Mouse (Mus musculus) midbrain, embryonic 13.5 days (tissue): Measurements from ENCODE around the gene Epo. TPM values are rescaled to one million over a fixed set of nuclear protein-coding genes. Genes with fewer than 3 reads are reported as not detected.

Experiments
- ATAC-seq: fragments of 200-750 bp; cut with Nextera tagmentation; 2 replicates; pipeline ENCODE4 v1.8.0; 2017; ENCODE audit warnings: mild to moderate bottlenecking, moderate TSS enrichment, moderate library complexity
- H3K27ac ChIP-seq: fragments of 300-500 bp; sonication (generic); 2 replicates; pipeline ENCODE4 v1.5.1; 2015; ENCODE audit warnings: inconsistent platforms, mild to moderate bottlenecking, moderate library complexity
- H3K27me3 ChIP-seq: fragments of 300-500 bp; sonication (generic); 2 replicates; pipeline ENCODE4 v1.6.1; 2015; ENCODE audit warnings: mild to moderate bottlenecking, inconsistent platforms
- H3K36me3 ChIP-seq: fragments of 300-500 bp; sonication (generic); 2 replicates; pipeline ENCODE4 v1.6.1; 2015; ENCODE audit warnings: mild to moderate bottlenecking, inconsistent platforms
- H3K4me1 ChIP-seq: fragments of 300-500 bp; sonication (generic); replicated peaks from 2 replicates; pipeline ENCODE4 v1.6.1; 2015; ENCODE audit warnings: inconsistent platforms
- H3K4me2 ChIP-seq: fragments of 300-500 bp; sonication (generic); replicated peaks from 2 replicates; pipeline ENCODE4 v1.6.1; 2015; ENCODE audit warnings: moderate library complexity, mild to moderate bottlenecking, inconsistent platforms
- H3K4me3 ChIP-seq: fragments of 300-500 bp; sonication (generic); replicated peaks from 2 replicates; pipeline ENCODE4 v1.5.1; 2015; ENCODE audit warnings: mild to moderate bottlenecking, inconsistent platforms
- H3K9ac ChIP-seq: fragments of 300-500 bp; sonication (generic); replicated peaks from 2 replicates; pipeline ENCODE4 v1.6.1; 2015; ENCODE audit warnings: mild to moderate bottlenecking, inconsistent platforms
- H3K9me3 ChIP-seq: fragments of 300-500 bp; sonication (generic); 2 replicates; pipeline ENCODE4 v1.6.1; 2016; ENCODE audit warnings: mild to moderate bottlenecking, inconsistent platforms
- WGBS: fragments of 180-500 bp; shearing (Covaris S2); methylation state at CpG from one replicate; pipeline ENCODE4 v1.1.7; 2015; 5-methylcytosine and 5-hydroxymethylcytosine counted together
- microRNA-seq: library from miRNA; unstranded; fragments of <30 nt; microRNA quantifications from one replicate; pipeline ENCODE4, GENCODE M21; 2016
- polyA plus RNA-seq: library from polyadenylated mRNA; unstranded; fragments of >200 nt; fragmentation: Nextera tagmentation; extraction: Ambion mirVana; gene quantifications from 2 replicates; pipeline ENCODE4 v1.2.1, GENCODE M21; 2015

Epo gene
- polyA plus RNA-seq, 1 experiment from 2014 or later: not detected

- H3K27ac ChIP-seq: no peak overlapping the region
- no peaks in the 10 kb centered on the region for H3K9me3 ChIP-seq
- WGBS: 87% methylated on average over 11 of the region's 11 CpGs
- no peak for ATAC-seq
- no peaks in the 10 kb centered on the region for H3K36me3 ChIP-seq
- no peak overlapping the region for H3K4me2 ChIP-seq
- no peak overlapping the region for H3K4me3 ChIP-seq
- H3K27me3 ChIP-seq: no peaks in the 10 kb centered on the region
- H3K9ac ChIP-seq: no peak overlapping the region
- H3K4me1 ChIP-seq: no peaks in the 10 kb centered on the region
Measured at GRCm38 (mm10) chr5:137440216-137440855, 92.7 kb downstream of the Epo start.

- 35% methylated on average over 6 of the region's 6 CpGs for whole genome bisulfite sequencing
Measured at GRCm38 (mm10) chr5:137433889-137434288, 99.2 kb downstream of the Epo start.

More at GRCm38 (mm10) chr5:137433889-137434288, 99.2 kb downstream of the Epo start:
- Histone ChIP-seq H3K4me2 (no peak overlapping the region), H3K27ac (no peak overlapping the region), H3K4me3 (no peak overlapping the region), H3K27me3 (no peaks in the 10 kb centered on the region), H3K9me3 (no peaks in the 10 kb centered on the region), H3K9ac (no peak overlapping the region), H3K4me1 (peaks cover 7% of the 10 kb centered on the region; the same call in 1 of the 2 replicates), H3K36me3 (no peaks in the 10 kb centered on the region)
- ATAC-seq: no peak

Small RNAs within 50 kb of the gene (microRNA-seq; reads per million reads assigned to microRNA genes)
- gene Mir6418: 2.5 reads per million, percentile 7 among the genes with 10 or more reads in this experiment

Other genes with a start within 250 kb of the Epo start
- 11.2 and 11.3 TPM in 2 replicates for gene Ache, start 245.7 kb downstream of the Epo start, polyA plus RNA-seq
- 9.7 and 10.0 TPM in 2 replicates for gene Ufsp1, start 238.6 kb downstream of the Epo start, polyA plus RNA-seq
- gene Srrt, start 225.6 kb downstream of the Epo start, polyA plus RNA-seq: 116 and 123 TPM in 2 replicates
- 19.8 and 22.1 TPM in 2 replicates for gene Trip6, start 218.8 kb downstream of the Epo start, polyA plus RNA-seq
- gene Slc12a9, start 199.6 kb downstream of the Epo start, polyA plus RNA-seq: 21.8 and 23.4 TPM in 2 replicates
- 7.5 and 8.6 TPM in 2 replicates for gene Ephb4, start 183.1 kb downstream of the Epo start, polyA plus RNA-seq
- 0.08 and 0.12 TPM in 2 replicates for gene Zan, start 56.2 kb downstream of the Epo start, polyA plus RNA-seq
- 74.0 and 82.0 TPM in 2 replicates for gene Pop7, start 30.7 kb downstream of the Epo start, polyA plus RNA-seq
- gene Gigyf1, start 14.7 kb downstream of the Epo start, polyA plus RNA-seq: 19.6 and 20.5 TPM in 2 replicates
- 520 and 545 TPM in 2 replicates for gene Gnb2, start 268 bp upstream of the Epo start, polyA plus RNA-seq
- gene Actl6b, start 20.3 kb upstream of the Epo start, polyA plus RNA-seq: 231 and 235 TPM in 2 replicates
- 2.4 and 3.6 TPM in 2 replicates for gene Tfr2, start 36.6 kb upstream of the Epo start, polyA plus RNA-seq
- 37.6 and 43.1 TPM in 2 replicates for gene Mospd3, start 67.8 kb upstream of the Epo start, polyA plus RNA-seq
- 9.0 and 10.5 TPM in 2 replicates for gene Pcolce, start 80.5 kb upstream of the Epo start, polyA plus RNA-seq
- 0.23 and 0.32 TPM in 2 replicates for gene Fbxo24, start 95.8 kb upstream of the Epo start, polyA plus RNA-seq
- gene Lrch4, start 95.9 kb upstream of the Epo start, polyA plus RNA-seq: 18.7 and 21.4 TPM in 2 replicates
- 9.2 and 9.9 TPM in 2 replicates for gene Gm20605, start 95.9 kb upstream of the Epo start, polyA plus RNA-seq
- 2.7 and 10.9 TPM in 2 replicates for gene Sap25, start 108.1 kb upstream of the Epo start, polyA plus RNA-seq
- gene Irs3, start 112.5 kb upstream of the Epo start, polyA plus RNA-seq: not detected in 2 replicates
- 19.5 and 19.6 TPM in 2 replicates for gene Agfg2, start 151.5 kb upstream of the Epo start, polyA plus RNA-seq
- 39.9 and 42.3 TPM in 2 replicates for gene Nyap1, start 208.4 kb upstream of the Epo start, polyA plus RNA-seq
- gene Tsc22d4, start 212.5 kb upstream of the Epo start, polyA plus RNA-seq: 44.2 and 54.0 TPM in 2 replicates
- 43.4 and 48.9 TPM in 2 replicates for gene Ppp1r35, start 245.6 kb upstream of the Epo start, polyA plus RNA-seq